Mouse (Mus musculus): ENCODE measurements around the gene Dtx1.

DNA sequence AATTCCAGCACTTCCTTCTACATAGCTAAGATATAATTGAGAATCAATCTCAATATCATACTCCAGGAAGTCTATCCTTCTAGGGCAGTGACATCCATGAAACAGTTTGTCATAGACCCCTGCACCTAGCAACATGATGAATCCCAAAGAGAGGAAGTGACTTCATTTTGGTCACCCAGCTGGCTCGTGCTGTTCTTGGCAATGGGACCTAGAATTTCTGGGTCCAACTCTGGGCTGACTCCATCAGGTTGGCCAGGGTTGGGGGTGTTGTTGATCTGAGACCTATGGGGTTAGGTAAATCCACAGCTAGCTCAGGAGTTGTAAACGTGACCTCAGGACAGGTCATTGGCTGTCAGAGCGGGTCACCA, 24.3 kb downstream of the Dtx1 start:
- TF ChIP-seq USF1 (IDR thresholded peaks at IDR 0.05; ENCODE audit: low read depth, low read length), result no peak
- TF ChIP-seq POLR2A (IDR thresholded peaks at IDR 0.05; ENCODE audit: control insufficient read depth in 1 of 2, insufficient read depth in 1 of 2, low read depth in 1 of 2, low read length in 2 of 2, poor library complexity in 1 of 2), result no peak
- TF ChIP-seq CTCF (IDR thresholded peaks at IDR 0.05 in 2 of 3, conservative IDR thresholded peaks at IDR 0.05 in 1 of 3; ENCODE audit: control insufficient read depth in 1 of 3, insufficient read depth in 1 of 3, low read depth in 2 of 3, low read length in 3 of 3, poor library complexity in 1 of 3, severe bottlenecking in 1 of 3), result no peak
- TF ChIP-seq RAD21 (IDR thresholded peaks at IDR 0.05; ENCODE audit: low read depth, low read length), result no peak
- no peak for TF ChIP-seq TBP (IDR thresholded peaks at IDR 0.05; ENCODE audit: low read depth, low read length)
- TF ChIP-seq EP300 (IDR thresholded peaks at IDR 0.05; ENCODE audit: low read depth in 1 of 2, low read length in 2 of 2), result no peak
- no peak for TF ChIP-seq MAZ (IDR thresholded peaks at IDR 0.05; ENCODE audit: low read depth, low read length)

Measured in MEL (cell line).